ENCODE assay signal across 17 mouse cellular contexts in the genomic region with DNA sequence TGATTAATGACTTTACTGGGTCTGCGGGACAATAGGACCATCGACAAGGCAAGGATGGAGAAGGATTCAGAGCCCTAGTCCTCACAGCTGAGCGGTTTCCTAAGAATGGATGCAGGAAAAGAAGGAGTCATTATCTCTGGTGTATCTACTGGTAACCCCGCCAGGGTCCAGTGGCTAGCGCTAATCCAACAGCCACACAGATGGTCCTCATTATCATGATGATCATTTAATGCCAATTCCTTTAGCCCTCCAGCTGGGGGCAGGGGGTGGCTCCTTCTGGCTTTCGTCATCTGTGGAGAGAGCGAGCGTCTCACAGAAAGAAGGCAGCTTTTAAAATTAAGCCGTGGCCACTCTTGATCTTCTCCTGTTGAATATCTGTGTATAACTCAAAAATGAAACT. TPM values are rescaled to one million over a fixed set of nuclear protein-coding genes. Genes with fewer than 3 reads are reported as not detected.
A peak's percentile ranks its signal among the peaks of the same experiment; 100 is the strongest.
DNase-seq lines count a peak whose midpoint lies in the region; ATAC-seq and TF ChIP-seq lines count a peak whose summit lies in the region.
"Had no signal": no experiment of that assay in that cellular context is flagged by ENCODE, and none has a peak within 500 bp of the region (broad histone marks: within the 10 kb centered on the region; RNA-seq: fewer than 3 reads in every experiment).

No protein-coding gene starts in this region.

- ATAC-seq in midbrain, embryonic 14.5 days (ENCODE audit: low FRiP score, low TSS enrichment): no peak
- ATAC-seq: intestine, postnatal 0 days had no signal

- peak; percentile 84 for DNase-seq in left cerebral cortex, postnatal 4 days
- DNase-seq in left cerebral cortex, adult 11 months (ENCODE audit: low spot score): no peak
- DNase-seq in brain, embryonic 14.5 days (ENCODE audit: low read depth): peak; percentile 59
- peak; percentile 67 for DNase-seq in embryonic facial prominence, embryonic 10.5 days (ENCODE audit: low spot score)
- peak; percentile 51 for DNase-seq in midbrain, embryonic 14.5 days
- DNase-seq in lung, adult 18-20 months: no peak
- no peak for DNase-seq in testis, postnatal 10 days (ENCODE audit: low spot score)
- no peak for DNase-seq in kidney, postnatal 10 days
- DNase-seq: adrenal gland, postnatal 25 days; heart, postnatal 36 days; kidney, postnatal 25 days; right cerebral cortex, postnatal 4 days had no signal

- H3K4me1 ChIP-seq in embryonic facial prominence, embryonic 10.5 days: peaks cover 21% of the 10 kb centered on the region
- no peaks in the 10 kb centered on the region for H3K4me1 ChIP-seq in midbrain, embryonic 14.5 days (ENCODE audit: control insufficient read depth, insufficient read depth, low read length)

- no peak for TF ChIP-seq CTCF in brain, embryonic 14.5 days (IDR thresholded peaks at IDR 0.05; ENCODE audit: borderline replicate concordance, extremely low read depth, insufficient read depth, insufficient read length)

- intact Hi-C loops in left cerebral cortex, postnatal 4 days (cut with DNase I): no loop called here

- no peaks in the 10 kb centered on the region for H3K36me3 ChIP-seq in embryonic facial prominence, embryonic 10.5 days (replicated peaks)
- H3K36me3 ChIP-seq in midbrain, embryonic 14.5 days (ENCODE audit: control insufficient read depth, insufficient read depth, low read length): no peaks in the 10 kb centered on the region
- H3K36me3 ChIP-seq: embryonic facial prominence, embryonic 12.5 days; heart, embryonic 12.5 days; lung, embryonic 15.5 days had no signal

- H3K4me2 ChIP-seq in midbrain, embryonic 14.5 days (ENCODE audit: low read length): no peak overlapping the region
- H3K4me2 ChIP-seq: embryonic facial prominence, embryonic 12.5 days; heart, embryonic 12.5 days; liver, embryonic 11.5 days; lung, embryonic 15.5 days had no signal

- 31% methylated on average over 9 of the region's 9 CpGs for WGBS in embryonic facial prominence, embryonic 10.5 days
- WGBS in midbrain, embryonic 14.5 days: 17% methylated on average over 9 of the region's 9 CpGs

- H3K9me3 ChIP-seq in embryonic facial prominence, embryonic 10.5 days: no peaks in the 10 kb centered on the region
- no peaks in the 10 kb centered on the region for H3K9me3 ChIP-seq in midbrain, embryonic 14.5 days (ENCODE audit: control insufficient read depth, low read length)
- H3K9me3 ChIP-seq: embryonic facial prominence, embryonic 12.5 days; heart, embryonic 12.5 days; lung, embryonic 15.5 days had no signal

- H3K27me3 ChIP-seq in embryonic facial prominence, embryonic 10.5 days (replicated peaks; ENCODE audit: low read depth, poor library complexity, severe bottlenecking): peaks cover 50% of the 10 kb centered on the region
- H3K27me3 ChIP-seq in midbrain, embryonic 14.5 days (ENCODE audit: control insufficient read depth, insufficient read depth, low read length): no peaks in the 10 kb centered on the region

- H3K9ac ChIP-seq in midbrain, embryonic 14.5 days (replicated peaks; ENCODE audit: low read length): no peak overlapping the region
- H3K9ac ChIP-seq: embryonic facial prominence, embryonic 12.5 days; heart, embryonic 12.5 days; lung, embryonic 15.5 days had no signal

- no peak overlapping the region for H3K4me3 ChIP-seq in embryonic facial prominence, embryonic 10.5 days
- H3K4me3 ChIP-seq in midbrain, embryonic 14.5 days (replicated peaks; ENCODE audit: low read depth, low read length): no peak overlapping the region
- H3K4me3 ChIP-seq: embryonic facial prominence, embryonic 12.5 days; heart, embryonic 12.5 days; lung, embryonic 15.5 days had no signal

- no peak for TF ChIP-seq POLR2A in brain, embryonic 14.5 days (IDR thresholded peaks at IDR 0.05; ENCODE audit: borderline replicate concordance, extremely low read depth, insufficient read depth, insufficient read length, poor library complexity, severe bottlenecking)

- no peak overlapping the region for H3K27ac ChIP-seq in embryonic facial prominence, embryonic 10.5 days (replicated peaks)
- H3K27ac ChIP-seq in midbrain, embryonic 14.5 days (replicated peaks; ENCODE audit: low read depth, low read length): no peak overlapping the region
- H3K27ac ChIP-seq: embryonic facial prominence, embryonic 12.5 days; lung, embryonic 15.5 days had no signal

RNA-seq across cellular contexts. Expression of a gene that starts 4.5 kb away (rescaled TPM):
- 1 to 10 TPM; 7.3 to 7.7 TPM for total RNA-seq in left cerebral cortex, postnatal 4 days (2021)
- polyA plus RNA-seq in brain, embryonic 14.5 days (2012; rRNA removed): 5.9 and 8.3 TPM in 2 replicates
- 0.41 and 0.87 TPM in 2 replicates for polyA plus RNA-seq in embryonic facial prominence, embryonic 10.5 days (2016; fragmentation: Nextera tagmentation; extraction: Ambion mirVana)
- polyA plus RNA-seq in midbrain, embryonic 14.5 days (2014; fragmentation: Nextera tagmentation; extraction: Ambion mirVana): 0.86 and 2.0 TPM in 2 replicates

RNA-seq across cellular contexts. Expression of a gene that starts 46.4 kb away (rescaled TPM):
- 10 to 100 TPM; 16.5 to 17.1 TPM for total RNA-seq in left cerebral cortex, postnatal 4 days (2021)
- polyA plus RNA-seq in brain, embryonic 14.5 days (2012; rRNA removed): 98.9 and 145 TPM in 2 replicates
- 189 TPM in 2 replicates for polyA plus RNA-seq in embryonic facial prominence, embryonic 10.5 days (2016; fragmentation: Nextera tagmentation; extraction: Ambion mirVana)
- polyA plus RNA-seq in midbrain, embryonic 14.5 days (2014; fragmentation: Nextera tagmentation; extraction: Ambion mirVana): 75.9 and 87.0 TPM in 2 replicates

Comparison
In these comparisons a context has a peak if more than half of its experiments do, and no peak if none do; other contexts are left out.
1. DNase-seq: peak in left cerebral cortex, postnatal 4 days (single experiment), brain, embryonic 14.5 days (single experiment), embryonic facial prominence, embryonic 10.5 days (single experiment) and midbrain, embryonic 14.5 days (single experiment); none in left cerebral cortex, adult 11 months (single experiment), lung, adult 18-20 months (0 of 2), testis, postnatal 10 days (single experiment) and kidney, postnatal 10 days (single experiment).